Mouse (Mus musculus) CH12.LX (cell line): ENCODE measurements at regions not wholly inside any gene's neighbourhood (a gene's known extent, or its start where the extent isn't known, plus 50 kb on each side); places are given as distances from the start of the nearest gene placed in this dataset.

Source experiments
- DNase-seq: peaks from one replicate; pipeline ENCODE4 v3.0.0-alpha.2; 2013; ENCODE audit errors: extremely low read depth
- H3K27ac ChIP-seq: 2 replicates; pipeline ENCODE4 v1.5.1; 2012; ENCODE audit warnings: low read depth, mild to moderate bottlenecking, control low read depth, moderate library complexity; ENCODE audit not compliant: insufficient read depth
- H3K27me3 ChIP-seq: replicated peaks from 2 replicates; pipeline ENCODE3; 2012; ENCODE audit warnings: inconsistent platforms
- H3K36me3 ChIP-seq, 2 experiments: replicated peaks in 1 of 2; 2 replicates each; pipeline versions ENCODE3 to v1.6.1; 2012; ENCODE audit warnings: inconsistent platforms in 1 of 2, low read length in 1 of 2, mild to moderate bottlenecking in 1 of 2, mixed read lengths in 1 of 2, moderate library complexity in 1 of 2; ENCODE audit not compliant: control insufficient read depth in 1 of 2, insufficient read depth in 1 of 2
- H3K4me1 ChIP-seq, 2 experiments: 2 replicates each; pipeline ENCODE4 v1.6.1; 2012; ENCODE audit warnings: inconsistent platforms in 1 of 2, moderate library complexity in 1 of 2; ENCODE audit not compliant: insufficient read depth in 2 of 2, control insufficient read depth in 1 of 2
- H3K4me2 ChIP-seq: 2 replicates; pipeline ENCODE4 v1.6.1; 2012; ENCODE audit warnings: low read depth, mild to moderate bottlenecking, control low read depth; ENCODE audit not compliant: poor library complexity, insufficient read depth, severe bottlenecking
- H3K4me3 ChIP-seq, 3 experiments: fragments of 150-350 bp in 1 of 3; sonication (generic) in 1 of 3; replicated peaks in 1 of 3; 2 replicates each; pipeline versions ENCODE3 to v1.5.1; 2011 to 2012; ENCODE audit warnings: low read depth in 2 of 3, low read length in 2 of 3, mild to moderate bottlenecking in 2 of 3, moderate library complexity in 2 of 3, control low read depth in 1 of 3, improper control_type of control experiment in 1 of 3, inconsistent platforms in 1 of 3, mixed read lengths in 1 of 3; ENCODE audit not compliant: poor library complexity in 1 of 3
- H3K79me2 ChIP-seq: replicated peaks from 2 replicates; pipeline ENCODE4 v1.6.1; 2012; ENCODE audit warnings: mild to moderate bottlenecking, moderate library complexity; ENCODE audit not compliant: control insufficient read depth, poor library complexity, insufficient read depth, severe bottlenecking; ENCODE audit errors: extremely low read depth
- H3K9ac ChIP-seq: 2 replicates; pipeline ENCODE4 v1.6.1; 2012; ENCODE audit warnings: low read depth, mild to moderate bottlenecking, control low read depth, moderate library complexity; ENCODE audit not compliant: insufficient read depth
- H3K9me3 ChIP-seq: replicated peaks from 2 replicates; pipeline ENCODE3; 2012; ENCODE audit warnings: low read length, inconsistent platforms, mixed read lengths
- CHD1 ChIP-seq: IDR thresholded peaks from 2 replicates; pipeline ENCODE4 v1.6.1; 2012; ENCODE audit warnings: low read depth, low read length, improper control_type of control experiment, inconsistent platforms
- E2F4 ChIP-seq: IDR thresholded peaks from 2 replicates; pipeline ENCODE4 v1.6.1; 2011; ENCODE audit warnings: low read depth, low read length, improper control_type of control experiment; ENCODE audit not compliant: insufficient replicate concordance
- ELF1 ChIP-seq: IDR thresholded peaks from 2 replicates; pipeline ENCODE4 v1.6.1; 2014; ENCODE audit warnings: low read depth, mild to moderate bottlenecking, inconsistent platforms, low read length, improper control_type of control experiment
- EP300 ChIP-seq: IDR thresholded peaks from 2 replicates; pipeline ENCODE4 v1.6.1; 2011; ENCODE audit warnings: low read length, improper control_type of control experiment
- ETS1 ChIP-seq: conservative IDR thresholded peaks from 2 replicates; pipeline ENCODE4 v1.6.1; 2012; ENCODE audit warnings: low read depth, mild to moderate bottlenecking, inconsistent platforms, low read length, improper control_type of control experiment, moderate library complexity
- GABPA ChIP-seq: IDR thresholded peaks from 2 replicates; pipeline ENCODE4 v1.6.1; 2012; ENCODE audit warnings: low read depth, low read length, improper control_type of control experiment, inconsistent platforms; ENCODE audit not compliant: insufficient replicate concordance
- IRF4 ChIP-seq: IDR thresholded peaks from 2 replicates; pipeline ENCODE4 v1.6.1; 2014; ENCODE audit warnings: low read depth, mild to moderate bottlenecking, inconsistent platforms, low read length, improper control_type of control experiment
- JUND ChIP-seq: conservative IDR thresholded peaks from 2 replicates; pipeline ENCODE4 v1.6.1; 2011; ENCODE audit warnings: low read depth, low read length, improper control_type of control experiment
- KAT2A ChIP-seq: IDR thresholded peaks from 2 replicates; pipeline ENCODE4 v1.6.1; 2012; ENCODE audit warnings: low read length, improper control_type of control experiment, inconsistent platforms; ENCODE audit not compliant: insufficient replicate concordance
- MAFK ChIP-seq: IDR thresholded peaks from 2 replicates; pipeline ENCODE4 v1.6.1; 2011; ENCODE audit warnings: low read length, improper control_type of control experiment; ENCODE audit not compliant: insufficient replicate concordance
- MAX ChIP-seq: IDR thresholded peaks from 2 replicates; pipeline ENCODE4 v1.6.1; 2011; ENCODE audit warnings: low read length, improper control_type of control experiment
- MAZ ChIP-seq: IDR thresholded peaks from 2 replicates; pipeline ENCODE4 v1.6.1; 2012; ENCODE audit warnings: low read depth, mild to moderate bottlenecking, inconsistent platforms, low read length, improper control_type of control experiment, moderate library complexity
- MYC ChIP-seq: IDR thresholded peaks from 2 replicates; pipeline ENCODE4 v1.6.1; 2011; ENCODE audit warnings: low read depth, mild to moderate bottlenecking, improper control_type of control experiment, low read length
- NELFE ChIP-seq: IDR thresholded peaks from 2 replicates; pipeline ENCODE4 v1.6.1; 2011; ENCODE audit warnings: low read depth, low read length, improper control_type of control experiment
- NRF1 ChIP-seq: IDR thresholded peaks from 2 replicates; pipeline ENCODE4 v1.6.1; 2014; ENCODE audit warnings: low read depth, mild to moderate bottlenecking, inconsistent platforms, low read length, improper control_type of control experiment, moderate library complexity
- PAX5 ChIP-seq: IDR thresholded peaks from 2 replicates; pipeline ENCODE4 v1.6.1; 2012; ENCODE audit warnings: low read length, inconsistent platforms, mixed read lengths
- POLR2AphosphoS2 ChIP-seq: IDR thresholded peaks from 2 replicates; pipeline ENCODE4 v1.6.1; 2011; ENCODE audit warnings: low read depth, low read length, improper control_type of control experiment
- RAD21 ChIP-seq: IDR thresholded peaks from 2 replicates; pipeline ENCODE4 v1.6.1; 2011; ENCODE audit warnings: low read depth, mild to moderate bottlenecking, low read length, improper control_type of control experiment, moderate library complexity
- SIN3A ChIP-seq: IDR thresholded peaks from 2 replicates; pipeline ENCODE4 v1.6.1; 2012; ENCODE audit warnings: low read length, improper control_type of control experiment, inconsistent platforms
- SMC3 ChIP-seq: IDR thresholded peaks from 2 replicates; pipeline ENCODE4 v1.6.1; 2011; ENCODE audit warnings: low read depth, low read length, improper control_type of control experiment
- UBTF ChIP-seq: IDR thresholded peaks from 2 replicates; pipeline ENCODE4 v1.6.1; 2012; ENCODE audit warnings: low read depth, mild to moderate bottlenecking, inconsistent platforms, low read length, improper control_type of control experiment, moderate library complexity
- USF1 ChIP-seq: IDR thresholded peaks from 2 replicates; pipeline ENCODE4 v1.6.1; 2014; ENCODE audit warnings: low read depth, mild to moderate bottlenecking, inconsistent platforms, low read length, improper control_type of control experiment
- ZMIZ1 ChIP-seq: IDR thresholded peaks from 2 replicates; pipeline ENCODE4 v1.6.1; 2012; ENCODE audit warnings: low read depth, mild to moderate bottlenecking, inconsistent platforms, low read length, improper control_type of control experiment
- ZNF384 ChIP-seq: IDR thresholded peaks from 2 replicates; pipeline ENCODE4 v1.6.1; 2012; ENCODE audit warnings: low read depth, low read length, improper control_type of control experiment, inconsistent platforms
- dilution Hi-C: fragments of 300-500 bp; cut with MboI; formaldehyde crosslinking; loops from 2 replicates; pipeline ENCODE4 v1.14.3; 2020; ENCODE audit warnings: low sequenced_read_pairs; ENCODE audit not compliant: extremely low pct_unique_long_range_greater_than_20kb, extremely low pct_ligation_motif_present
- in situ Hi-C: fragments of 300-500 bp; cut with MboI; formaldehyde crosslinking; loops from 3 replicates; pipeline ENCODE4 v1.14.3; 2019; ENCODE audit warnings: low sequenced_read_pairs, low pct_ligation_motif_present, low pct_unique_long_range_greater_than_20kb, mixed read lengths

DNA sequence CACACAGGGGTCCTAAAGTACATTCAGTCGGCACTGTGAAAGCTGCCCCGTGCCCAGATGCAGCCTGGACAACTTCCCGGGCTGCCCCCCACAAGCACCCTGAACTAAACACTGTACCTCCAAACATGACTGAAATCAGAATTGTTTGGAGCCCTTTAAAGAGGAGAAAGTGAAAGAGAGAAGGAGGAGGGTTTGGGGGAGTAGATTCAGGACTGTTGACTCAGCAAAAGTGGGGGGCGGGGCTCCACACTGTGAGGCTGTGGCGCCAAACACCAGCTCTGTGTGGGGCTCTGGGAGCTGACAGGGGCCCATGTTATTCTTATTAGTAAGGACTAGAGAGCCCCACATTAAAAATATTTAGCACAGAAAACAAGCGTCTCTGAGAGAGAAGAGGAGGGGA lies 71.8 kb upstream of the Pou3f3 start:
- no peaks in the 10 kb centered on the region for H3K27me3 ChIP-seq
- H3K79me2 ChIP-seq = no peaks in the 10 kb centered on the region
- no peak overlapping the region for H3K9ac ChIP-seq
- H3K36me3 ChIP-seq = no peaks in the 10 kb centered on the region
- peaks cover 67% of the 10 kb centered on the region for H3K9me3 ChIP-seq
- no peak overlapping the region for H3K4me3 ChIP-seq
- no peak for DNase-seq
- TF ChIP-seq ELF1 (no peak), UBTF (no peak), EP300 (no peak), USF1 (no peak), ZNF384 (no peak), E2F4 (no peak), POLR2AphosphoS2 (no peak), NRF1 (no peak), PAX5 (no peak), RAD21 (no peak), MAFK (no peak), SMC3 (no peak), NELFE (no peak), IRF4 (no peak), SIN3A (no peak), KAT2A (no peak)
- H3K27ac ChIP-seq = no peak overlapping the region
- dilution Hi-C loops (no loop called here), in situ Hi-C loops (no loop called here)
- H3K4me1 ChIP-seq = no peaks in the 10 kb centered on the region
- H3K4me2 ChIP-seq = no peak overlapping the region

DNA sequence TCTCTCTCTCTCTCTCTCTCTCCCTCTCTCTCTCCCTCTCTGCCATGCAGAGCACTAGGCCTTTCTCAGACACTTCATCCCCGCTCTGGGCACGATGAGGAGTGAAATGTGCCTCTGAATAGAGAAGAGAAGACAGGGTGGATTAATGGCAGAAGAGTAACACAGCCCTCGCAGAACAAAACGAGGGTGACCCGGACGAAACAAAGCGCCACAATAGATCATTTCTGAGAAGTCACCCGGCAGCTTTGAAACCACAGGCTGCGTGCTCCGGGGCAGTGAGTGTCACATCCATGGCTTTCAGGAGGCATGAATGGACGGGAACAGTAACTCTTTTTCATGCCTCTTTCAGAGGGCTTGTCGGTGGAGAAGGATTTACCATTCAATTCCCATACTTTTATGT lies 66.8 kb upstream of the Pou3f3 start:
- Histone ChIP-seq H3K79me2 (no peaks in the 10 kb centered on the region), H3K27me3 (no peaks in the 10 kb centered on the region), H3K27ac (no peak overlapping the region), H3K9me3 (peaks cover 61% of the 10 kb centered on the region), H3K36me3 (no peaks in the 10 kb centered on the region), H3K4me2 (no peak overlapping the region), H3K4me3 (no peak overlapping the region), H3K9ac (no peak overlapping the region), H3K4me1 (no peaks in the 10 kb centered on the region)
- dilution Hi-C loops = no loop called here
- DNase-seq = no peak
- in situ Hi-C loops = no loop called here
- TF ChIP-seq CHD1 = no peak
- no peak for TF ChIP-seq MAX
- no peak for TF ChIP-seq ZNF384
- no peak for TF ChIP-seq ZMIZ1
- no peak for TF ChIP-seq GABPA
- TF ChIP-seq POLR2AphosphoS2 = no peak
- TF ChIP-seq SIN3A = no peak
- no peak for TF ChIP-seq MAZ
- TF ChIP-seq MYC = no peak
- TF ChIP-seq JUND = no peak
- no peak for TF ChIP-seq ETS1
